Mouse (Mus musculus): ENCODE results near the gene Clybl. TPM values are rescaled to one million over a fixed set of nuclear protein-coding genes. Genes with fewer than 3 reads are reported as not detected.

The Clybl gene
- polyA plus RNA-seq, 1 experiment from 2014 or later: 20.7 TPM

- 31% methylated on average over 21 of the region's 21 CpGs for WGBS
- DNase-seq (no peak), ATAC-seq (ENCODE audit: insufficient read depth) (no peak)
- Histone ChIP-seq H3K4me3 (ENCODE audit: low read depth, low read length) (no peak overlapping the region), H3K9ac (no peak overlapping the region), H3K9me3 (ENCODE audit: low read depth, low read length) (no peaks in the 10 kb centered on the region), H3K36me3 (ENCODE audit: insufficient read depth) (no peaks in the 10 kb centered on the region), H3K4me1 (ENCODE audit: insufficient read depth) (no peaks in the 10 kb centered on the region), H3K27me3 (ENCODE audit: insufficient read depth, low read length) (peaks cover 42% of the 10 kb centered on the region), H3K27ac (ENCODE audit: low read depth) (no peak overlapping the region), H3K4me2 (no peak overlapping the region)
- no peak for TF ChIP-seq CTCF (IDR thresholded peaks at IDR 0.05; ENCODE audit: low read depth)
Measured at GRCm38 (mm10) chr14:122280309-122281071, 99.0 kb downstream of the Clybl start.

GRCm38 (mm10) chr14:122281072-122281634, 99.6 kb downstream of the Clybl start:
- H3K27me3 ChIP-seq (ENCODE audit: insufficient read depth, low read length): peaks cover 39% of the 10 kb centered on the region
- ATAC-seq (ENCODE audit: insufficient read depth) (no peak), DNase-seq (no peak)
- no peaks in the 10 kb centered on the region for H3K4me1 ChIP-seq (ENCODE audit: insufficient read depth)
- H3K4me2 ChIP-seq: no peak overlapping the region
- TF ChIP-seq CTCF (IDR thresholded peaks at IDR 0.05; ENCODE audit: low read depth): no peak
- H3K27ac ChIP-seq (ENCODE audit: low read depth): no peak overlapping the region
- H3K9ac ChIP-seq: no peak overlapping the region
- 38% methylated on average over 9 of the region's 9 CpGs for WGBS
- no peaks in the 10 kb centered on the region for H3K9me3 ChIP-seq (ENCODE audit: low read depth, low read length)
- no peaks in the 10 kb centered on the region for H3K36me3 ChIP-seq (ENCODE audit: insufficient read depth)
- no peak overlapping the region for H3K4me3 ChIP-seq (ENCODE audit: low read depth, low read length)

GRCm38 (mm10) chr14:122283959-122284358, 102.5 kb downstream of the Clybl start:
- Histone ChIP-seq H3K27ac (ENCODE audit: low read depth) (no peak overlapping the region), H3K9me3 (ENCODE audit: low read depth, low read length) (no peaks in the 10 kb centered on the region), H3K4me2 (no peak overlapping the region), H3K27me3 (ENCODE audit: insufficient read depth, low read length) (peaks cover 28% of the 10 kb centered on the region), H3K36me3 (ENCODE audit: insufficient read depth) (no peaks in the 10 kb centered on the region), H3K9ac (no peak overlapping the region), H3K4me3 (ENCODE audit: low read depth, low read length) (no peak overlapping the region), H3K4me1 (ENCODE audit: insufficient read depth) (no peaks in the 10 kb centered on the region)
- TF ChIP-seq CTCF (IDR thresholded peaks at IDR 0.05; ENCODE audit: low read depth): no peak
- DNase-seq (no peak), ATAC-seq (ENCODE audit: insufficient read depth) (no peak)
- WGBS: 64% methylated on average over 5 of the region's 5 CpGs

- H3K9me3 ChIP-seq (ENCODE audit: low read depth, low read length): no peaks in the 10 kb centered on the region
- DNase-seq: peak; percentile 57
- H3K4me1 ChIP-seq (ENCODE audit: insufficient read depth): no peaks in the 10 kb centered on the region
- peak; percentile 52; the same call in 1 of the 2 replicates for ATAC-seq (ENCODE audit: insufficient read depth)
- no peak overlapping the region for H3K9ac ChIP-seq
- peaks cover 3% of the 10 kb centered on the region for H3K27me3 ChIP-seq (ENCODE audit: insufficient read depth, low read length)
- no peak for TF ChIP-seq CTCF (IDR thresholded peaks at IDR 0.05; ENCODE audit: low read depth)
- 25% methylated on average over 4 of the region's 4 CpGs for WGBS
- H3K4me2 ChIP-seq: no peak overlapping the region
- H3K4me3 ChIP-seq (ENCODE audit: low read depth, low read length): no peak overlapping the region
- H3K27ac ChIP-seq (ENCODE audit: low read depth): no peak overlapping the region
- H3K36me3 ChIP-seq (ENCODE audit: insufficient read depth): no peaks in the 10 kb centered on the region
Measured at GRCm38 (mm10) chr14:122296399-122296798, 114.9 kb downstream of the Clybl start.

- H3K4me1 ChIP-seq (ENCODE audit: insufficient read depth): no peaks in the 10 kb centered on the region
- TF ChIP-seq CTCF (IDR thresholded peaks at IDR 0.05; ENCODE audit: low read depth): no peak
- H3K27ac ChIP-seq (ENCODE audit: low read depth): no peak overlapping the region
- WGBS: 36% methylated on average over 2 of the region's 2 CpGs
- no peak overlapping the region for H3K9ac ChIP-seq
- no peak overlapping the region for H3K4me3 ChIP-seq (ENCODE audit: low read depth, low read length)
- peaks cover 3% of the 10 kb centered on the region for H3K27me3 ChIP-seq (ENCODE audit: insufficient read depth, low read length)
- DNase-seq (no peak), ATAC-seq (ENCODE audit: insufficient read depth) (no peak)
- no peak overlapping the region for H3K4me2 ChIP-seq
- H3K9me3 ChIP-seq (ENCODE audit: low read depth, low read length): no peaks in the 10 kb centered on the region
- no peaks in the 10 kb centered on the region for H3K36me3 ChIP-seq (ENCODE audit: insufficient read depth)
Measured at GRCm38 (mm10) chr14:122296864-122297263, 115.4 kb downstream of the Clybl start.

GRCm38 (mm10) chr14:122297386-122298109, 116.0 kb downstream of the Clybl start:
- Histone ChIP-seq H3K9me3 (ENCODE audit: low read depth, low read length) (no peaks in the 10 kb centered on the region), H3K4me2 (no peak overlapping the region), H3K4me1 (ENCODE audit: insufficient read depth) (no peaks in the 10 kb centered on the region), H3K36me3 (ENCODE audit: insufficient read depth) (no peaks in the 10 kb centered on the region), H3K9ac (no peak overlapping the region), H3K4me3 (ENCODE audit: low read depth, low read length) (no peak overlapping the region), H3K27ac (ENCODE audit: low read depth) (no peak overlapping the region), H3K27me3 (ENCODE audit: insufficient read depth, low read length) (no peaks in the 10 kb centered on the region; the same call in 1 of the 2 replicates)
- DNase-seq (no peak), ATAC-seq (ENCODE audit: insufficient read depth) (no peak)
- no peak for TF ChIP-seq CTCF (IDR thresholded peaks at IDR 0.05; ENCODE audit: low read depth)
- 53% methylated on average over 11 of the region's 11 CpGs for WGBS

- no peaks in the 10 kb centered on the region; the same call in 1 of the 2 replicates for H3K27me3 ChIP-seq (ENCODE audit: insufficient read depth, low read length)
- ATAC-seq (ENCODE audit: insufficient read depth) (no peak), DNase-seq (no peak)
- WGBS: 64% methylated on average over 11 of the region's 11 CpGs
- no peak overlapping the region for H3K9ac ChIP-seq
- no peak for TF ChIP-seq CTCF (IDR thresholded peaks at IDR 0.05; ENCODE audit: low read depth)
- H3K4me1 ChIP-seq (ENCODE audit: insufficient read depth): no peaks in the 10 kb centered on the region
- H3K27ac ChIP-seq (ENCODE audit: low read depth): no peak overlapping the region
- H3K4me2 ChIP-seq: no peak overlapping the region
- no peak overlapping the region for H3K4me3 ChIP-seq (ENCODE audit: low read depth, low read length)
- no peaks in the 10 kb centered on the region for H3K36me3 ChIP-seq (ENCODE audit: insufficient read depth)
- no peaks in the 10 kb centered on the region for H3K9me3 ChIP-seq (ENCODE audit: low read depth, low read length)
Measured at GRCm38 (mm10) chr14:122300261-122300660, 118.8 kb downstream of the Clybl start.

Data from lung, embryonic 14.5 days (tissue).